Mouse (Mus musculus): ENCODE results near the gene Cdkn2aip.

The Cdkn2aip gene

DNA sequence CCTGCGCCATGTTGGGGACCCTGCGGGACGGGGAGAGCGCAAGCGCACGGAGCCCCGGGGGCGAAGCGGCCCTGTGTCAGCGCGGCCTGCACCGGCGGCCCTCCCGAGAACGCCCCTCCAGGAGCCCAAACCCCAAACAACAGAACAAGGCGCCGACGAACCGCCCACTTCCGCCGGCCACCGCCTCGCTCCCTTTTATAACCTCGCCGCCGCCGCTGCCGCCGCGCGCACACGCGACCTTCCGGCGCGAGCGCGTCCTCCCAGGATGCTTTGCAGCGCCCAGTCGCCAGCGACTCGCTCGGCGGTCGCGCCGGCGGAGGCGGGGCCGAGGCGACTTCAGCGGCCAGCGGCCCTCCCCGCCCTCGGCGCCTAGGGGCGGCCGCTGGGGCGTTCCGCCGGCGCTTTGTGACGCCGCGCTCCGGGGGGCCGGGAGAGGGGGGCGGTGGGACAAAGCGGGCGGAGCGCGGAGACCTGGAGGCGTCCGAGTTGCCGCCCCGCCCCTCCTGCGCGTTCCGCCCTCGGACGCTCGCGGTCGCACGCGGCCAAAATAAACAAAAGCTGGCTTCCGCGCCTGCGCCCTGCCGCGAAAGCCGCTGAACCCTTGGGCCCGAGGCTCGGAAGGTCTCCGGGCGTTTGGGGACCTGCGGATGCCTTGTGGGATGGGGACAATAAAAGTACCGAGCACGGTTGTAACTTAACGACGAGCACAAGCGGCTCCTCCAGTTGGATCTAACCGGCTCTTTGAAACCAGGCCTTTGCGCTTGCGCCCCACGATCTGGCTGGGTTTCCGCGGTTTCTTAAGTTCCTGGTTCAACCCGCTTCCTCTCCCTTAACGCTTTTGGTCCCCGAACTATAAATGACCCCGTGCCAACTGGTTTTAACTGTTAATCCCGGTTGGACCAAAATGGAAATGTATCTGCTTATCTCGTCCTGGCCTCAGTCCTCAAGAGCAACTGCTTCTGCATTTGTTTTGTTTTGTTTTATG, at the start of gene Cdkn2aip:
TSS of gene Cdkn2aip (minus strand) at position 172 of the 985 bp plus-strand sequence.
- peak; percentile 97 for DNase-seq (ENCODE audit: low read depth, low spot score)

DNA sequence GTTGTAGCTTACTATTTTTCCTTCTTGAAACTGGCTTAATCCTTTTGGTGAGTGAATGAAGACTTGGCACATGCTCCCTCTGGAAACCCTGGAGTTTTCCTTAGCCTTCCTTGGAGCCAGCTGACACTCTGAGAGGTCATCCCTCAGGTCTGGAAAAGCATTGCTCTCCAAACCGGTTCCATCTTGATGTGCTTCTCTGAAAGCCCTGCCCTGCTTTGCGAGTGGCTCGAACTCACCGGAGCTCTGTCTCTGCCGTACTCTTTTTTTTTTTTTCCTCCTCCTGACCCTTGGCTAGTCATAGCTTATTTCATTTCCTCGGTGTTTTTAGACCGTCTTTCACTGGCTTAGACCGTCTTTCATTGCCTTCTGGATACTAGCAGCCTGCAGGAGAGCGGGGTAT, 49.5 kb upstream of the Cdkn2aip start:
- DNase-seq (ENCODE audit: low read depth, low spot score): no peak

DNA sequence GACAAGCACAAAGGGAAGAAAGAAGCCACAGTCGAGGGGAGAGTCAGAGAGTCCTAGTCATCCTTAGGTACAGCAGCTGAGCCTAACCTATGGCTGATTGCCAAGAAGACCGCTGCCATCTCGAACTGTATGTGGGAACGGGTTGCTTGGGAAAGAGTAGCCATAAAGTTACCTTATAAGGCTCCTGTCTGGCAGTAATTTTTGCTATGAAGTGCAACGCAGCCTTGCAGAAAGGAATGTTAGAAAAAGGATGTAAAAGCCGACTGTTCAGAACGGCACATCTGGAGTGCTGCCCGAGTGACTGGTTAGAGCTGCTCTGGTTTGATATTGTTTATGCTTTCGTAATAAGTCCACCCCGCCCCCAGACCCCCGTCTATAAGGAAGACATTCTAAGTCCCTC, 47.0 kb upstream of the Cdkn2aip start:
- no peak for DNase-seq (ENCODE audit: low read depth, low spot score)

DNA sequence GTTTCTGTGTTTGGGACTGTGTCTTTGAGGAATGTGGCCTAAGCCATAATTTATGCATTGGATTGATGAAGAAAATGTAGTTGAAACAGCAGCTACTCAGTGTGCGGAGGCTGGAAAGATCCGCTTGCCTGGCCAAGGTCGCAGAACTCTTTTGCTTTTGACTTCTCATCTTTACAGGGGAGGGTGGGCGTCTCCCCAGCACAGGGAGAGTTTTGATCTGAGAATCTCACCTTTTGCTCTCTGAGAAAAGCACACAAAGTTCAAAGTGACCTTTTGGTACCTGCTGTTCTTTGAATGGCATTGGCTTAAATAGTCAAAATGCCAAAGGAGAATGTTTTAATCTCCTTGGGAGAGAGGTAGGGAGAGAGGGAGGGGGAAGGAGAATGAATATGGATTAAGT, 46.5 kb upstream of the Cdkn2aip start:
- DNase-seq (ENCODE audit: low read depth, low spot score): no peak

DNA sequence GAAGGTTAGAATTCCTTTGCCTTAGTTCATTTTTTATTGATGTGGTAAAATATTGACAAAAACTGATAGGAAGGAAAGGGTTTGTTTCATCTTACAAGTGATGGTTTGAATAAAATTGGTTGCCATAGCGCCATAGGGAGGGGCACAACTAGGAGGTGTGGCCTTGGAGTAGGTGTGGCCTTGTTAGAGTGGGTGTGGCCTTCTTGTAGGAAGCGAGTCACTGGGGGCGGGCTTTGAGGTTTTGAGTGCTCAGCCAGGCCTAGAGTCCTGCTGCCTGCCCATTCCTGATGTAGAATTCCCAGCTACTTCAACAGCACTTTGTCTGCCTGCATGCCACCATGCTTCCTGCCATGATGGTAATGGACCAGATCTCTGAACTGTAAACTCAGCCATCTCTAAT, 39.4 kb upstream of the Cdkn2aip start:
- no peak for DNase-seq (ENCODE audit: low read depth, low spot score)

DNA sequence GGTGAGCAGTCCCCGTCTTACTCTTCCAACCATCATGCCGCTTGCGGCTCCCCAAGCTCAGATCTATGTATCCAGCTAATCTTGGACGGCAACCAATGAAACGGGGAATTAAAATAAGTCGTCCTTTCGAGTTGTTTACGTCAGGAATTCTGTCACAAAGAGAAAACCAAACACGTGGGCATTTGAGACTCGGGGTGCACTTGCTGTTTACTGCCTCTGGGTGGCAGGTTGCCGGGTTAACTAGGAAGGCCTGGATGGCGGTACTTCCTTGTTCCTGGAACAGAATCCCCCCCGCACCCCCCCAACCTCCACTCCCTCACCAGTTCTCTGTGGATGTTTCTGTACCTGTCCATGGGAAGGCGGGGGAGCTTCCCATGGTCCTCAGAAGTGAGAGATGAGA, 36.4 kb upstream of the Cdkn2aip start:
- DNase-seq (ENCODE audit: low read depth, low spot score): no peak

DNA sequence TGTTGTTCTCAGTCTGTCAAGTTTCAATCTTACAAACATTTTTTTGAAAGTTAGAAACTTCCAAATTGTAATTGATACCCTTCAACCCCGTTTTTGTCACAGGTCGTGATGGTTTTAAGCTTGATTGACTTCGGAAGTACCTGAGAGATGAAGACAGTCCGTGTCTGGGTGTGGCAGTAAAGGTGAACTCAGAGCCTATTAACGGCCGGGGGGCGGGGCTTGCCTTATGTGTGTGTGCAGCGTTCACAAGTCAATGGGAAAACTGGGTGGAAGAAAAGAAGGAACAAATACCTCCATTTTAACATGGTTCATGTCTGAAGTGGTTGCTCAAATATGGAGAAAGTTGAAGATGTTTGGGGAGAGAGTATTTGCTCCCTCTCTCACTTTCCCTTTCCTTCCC, 35.8 kb upstream of the Cdkn2aip start:
- DNase-seq (ENCODE audit: low read depth, low spot score): no peak

DNA sequence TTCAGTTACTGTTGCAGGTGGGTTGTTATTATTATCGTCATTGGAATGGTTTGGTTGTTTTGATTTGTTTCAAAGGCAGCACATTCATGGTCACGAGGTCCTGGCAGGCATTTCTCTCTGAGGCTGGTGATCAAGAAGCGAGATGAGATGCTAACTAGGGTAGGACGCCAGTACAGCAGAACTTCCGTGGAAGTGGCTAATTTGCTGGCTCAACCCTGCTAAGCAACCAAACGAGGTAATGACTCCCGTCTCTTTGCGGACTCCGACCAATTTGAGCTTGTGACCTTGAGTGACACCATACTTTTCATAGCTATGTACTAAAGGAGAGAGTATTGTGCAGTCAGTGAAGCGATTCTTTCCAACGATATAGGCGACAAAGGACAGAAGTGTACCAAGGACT, 32.6 kb upstream of the Cdkn2aip start:
- DNase-seq (ENCODE audit: low read depth, low spot score): no peak

DNA sequence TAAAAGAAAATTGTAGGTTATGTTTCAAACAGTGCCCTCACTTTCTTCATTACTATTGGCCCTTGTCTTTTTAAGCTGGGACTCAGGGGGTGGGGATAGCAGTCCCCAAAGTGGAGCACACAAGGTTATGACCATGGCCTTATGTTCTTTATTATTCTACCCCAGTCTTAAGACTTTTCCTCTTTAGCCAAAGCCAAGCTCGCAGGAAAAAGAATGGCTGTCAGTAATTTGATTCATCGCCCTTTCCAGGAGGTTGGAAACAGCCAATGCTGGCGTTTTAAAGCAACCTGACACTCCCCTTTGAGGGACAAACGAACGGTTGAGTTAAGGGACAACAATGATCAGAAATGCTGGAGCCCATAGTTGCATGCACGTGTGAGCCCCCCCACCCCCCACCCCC, 32.1 kb upstream of the Cdkn2aip start:
- no peak for DNase-seq (ENCODE audit: low read depth, low spot score)

DNA sequence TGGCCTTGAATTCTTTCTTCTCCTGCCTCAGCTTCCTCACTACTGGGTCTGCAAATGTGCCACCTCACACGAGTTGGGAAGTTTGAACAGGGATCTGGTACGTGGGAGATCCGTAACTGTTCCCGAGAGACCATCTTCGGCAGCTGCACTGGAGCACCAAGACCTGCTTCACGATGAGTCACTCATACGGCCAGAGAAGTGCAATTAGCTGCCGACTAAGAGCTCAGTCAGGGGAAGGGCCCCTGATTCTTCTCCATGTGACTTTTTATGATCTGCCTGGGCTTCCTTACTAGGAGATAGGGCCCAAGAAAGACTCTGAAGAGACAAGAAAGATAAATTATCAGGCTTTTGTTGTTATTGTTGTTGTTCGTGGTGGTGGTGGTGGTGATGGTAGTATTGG, 31.1 kb upstream of the Cdkn2aip start:
- DNase-seq (ENCODE audit: low read depth, low spot score): no peak

DNA sequence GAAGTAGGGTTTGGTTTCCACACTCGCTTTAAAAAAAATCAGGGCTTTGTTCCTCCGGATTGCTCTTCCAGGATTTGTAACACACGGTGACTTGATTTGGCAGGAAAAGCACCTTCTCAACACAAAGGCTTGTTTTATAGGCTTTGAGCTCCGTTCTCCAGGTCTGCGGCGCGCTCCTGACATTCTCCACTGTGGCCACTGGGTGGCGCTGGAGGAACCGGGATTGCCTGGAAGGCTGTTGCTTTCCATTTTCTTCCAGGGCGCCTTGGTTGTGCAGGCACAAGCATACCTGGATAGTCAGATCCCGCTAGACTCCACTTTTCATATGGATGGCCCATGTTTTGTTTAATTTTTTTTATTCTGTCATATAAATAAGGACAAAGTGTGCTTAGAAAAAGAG, 29.7 kb upstream of the Cdkn2aip start:
- DNase-seq (ENCODE audit: low read depth, low spot score): peak; percentile 85

DNA sequence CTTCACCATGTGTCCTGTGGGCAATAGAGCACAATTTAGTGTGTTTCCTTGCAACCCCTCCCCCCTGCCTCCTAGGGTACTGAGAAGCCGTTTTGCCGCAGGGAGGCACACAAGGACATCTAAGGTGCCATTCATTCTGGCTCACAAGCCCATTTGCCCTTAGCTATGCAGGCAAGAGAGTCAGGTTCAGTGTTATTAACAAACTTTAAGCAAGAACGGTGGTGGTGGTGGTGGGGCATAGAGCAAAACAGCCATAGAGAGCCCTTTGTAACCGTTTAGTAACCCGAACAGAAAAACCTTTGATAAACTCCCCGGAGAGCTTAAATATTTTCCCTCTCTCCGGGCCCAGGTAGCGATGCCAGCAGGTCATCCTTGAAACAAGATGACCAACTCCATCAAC, 29.3 kb upstream of the Cdkn2aip start:
- no peak for DNase-seq (ENCODE audit: low read depth, low spot score)

DNA sequence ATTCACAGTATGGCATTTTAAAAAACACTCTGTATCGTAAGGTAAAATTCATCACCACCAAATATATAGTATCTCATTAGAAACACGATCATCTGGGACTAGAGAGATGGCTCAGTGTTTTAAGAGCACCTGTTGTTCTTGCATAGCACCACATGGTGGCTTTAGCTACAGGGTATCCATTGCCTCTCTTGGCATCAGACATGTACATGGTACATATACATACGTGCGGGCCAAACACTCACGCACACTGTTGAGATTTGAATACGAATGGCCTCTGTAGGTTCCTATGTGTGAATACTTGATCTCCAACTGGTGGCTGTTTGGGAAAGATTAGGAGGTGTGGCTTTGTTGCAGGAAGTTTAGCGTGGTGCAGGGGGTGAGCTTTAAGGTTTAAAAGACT, 28.6 kb upstream of the Cdkn2aip start:
- no peak for DNase-seq (ENCODE audit: low read depth, low spot score)

DNA sequence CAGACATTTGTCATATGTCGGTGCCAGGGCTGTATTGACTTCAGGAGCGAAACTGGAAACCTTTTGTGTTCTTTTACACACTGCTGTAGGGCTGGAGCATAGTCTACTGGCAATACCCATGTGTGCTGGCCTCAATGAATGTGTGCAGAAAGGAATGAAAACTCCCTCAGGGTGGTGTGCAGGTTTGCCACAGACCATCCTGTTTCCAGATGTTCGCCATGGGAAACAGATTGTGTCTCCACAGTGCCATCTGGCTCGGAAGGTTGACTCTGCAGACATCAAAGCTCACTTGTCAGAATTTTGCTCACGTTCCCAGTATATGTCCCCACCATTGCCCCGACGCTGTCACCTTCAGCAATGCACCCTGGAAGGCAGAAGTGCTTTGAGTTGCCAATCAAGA, 23.4 kb upstream of the Cdkn2aip start:
- DNase-seq (ENCODE audit: low read depth, low spot score): peak; percentile 60

DNA sequence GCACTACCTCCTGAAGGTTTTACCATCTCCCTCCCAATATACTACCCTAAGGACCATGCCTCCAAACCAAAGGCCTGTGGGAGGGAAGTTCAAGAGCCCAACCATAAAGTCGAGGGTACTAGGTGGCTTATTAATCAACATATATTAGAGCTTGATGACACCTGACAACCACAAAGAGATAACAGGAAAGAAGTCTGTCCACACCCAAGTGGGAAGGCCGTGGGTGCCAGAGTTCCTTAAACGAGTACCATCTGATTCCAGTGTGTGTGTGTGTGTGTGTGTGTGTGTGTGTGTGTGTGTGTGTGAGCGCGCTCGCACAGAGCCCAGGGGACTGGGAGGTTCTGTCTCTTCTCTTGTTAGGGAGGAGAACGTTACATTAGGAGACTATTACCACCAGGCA, 15.6 kb upstream of the Cdkn2aip start:
- DNase-seq (ENCODE audit: low read depth, low spot score): no peak

DNA sequence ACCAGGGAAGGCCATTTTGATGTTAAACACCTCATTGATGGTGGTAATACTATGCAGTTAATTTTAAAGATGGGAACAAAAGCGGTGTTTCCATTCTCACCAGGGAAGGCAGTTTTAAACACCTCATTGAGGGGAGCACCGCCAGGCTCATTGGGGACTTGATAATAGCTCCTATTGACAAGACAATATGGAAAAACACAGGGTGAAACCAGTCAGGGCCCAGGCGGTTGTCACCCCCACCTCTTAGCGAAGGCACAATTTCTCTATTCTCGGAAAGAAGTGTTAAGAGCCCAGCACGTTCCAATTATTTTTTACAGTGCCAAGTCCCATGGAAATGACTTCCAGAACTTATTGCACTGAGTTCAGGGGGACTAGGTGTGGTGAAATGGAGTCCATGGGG, 13.2 kb upstream of the Cdkn2aip start:
- no peak for DNase-seq (ENCODE audit: low read depth, low spot score)

DNA sequence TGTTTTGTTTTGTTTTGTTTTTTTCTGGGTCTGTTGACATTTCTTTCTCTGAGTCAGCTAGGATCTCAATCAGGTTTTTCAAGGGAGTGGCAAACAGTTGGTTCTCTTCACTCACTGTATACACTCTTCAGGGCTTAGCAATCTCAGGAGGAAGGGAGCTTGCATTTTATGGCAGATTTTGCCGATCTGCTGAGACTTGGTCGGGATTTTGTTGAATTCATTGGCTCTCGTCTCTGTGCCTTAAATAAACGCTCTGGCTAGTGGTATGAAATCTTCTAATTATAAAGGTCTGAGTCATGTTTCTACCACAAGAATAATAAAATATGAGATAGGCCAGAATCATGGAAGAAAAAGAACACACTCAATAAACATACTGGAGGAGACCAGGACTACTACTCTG, 7.9 kb upstream of the Cdkn2aip start:
- DNase-seq (ENCODE audit: low read depth, low spot score): no peak

DNA sequence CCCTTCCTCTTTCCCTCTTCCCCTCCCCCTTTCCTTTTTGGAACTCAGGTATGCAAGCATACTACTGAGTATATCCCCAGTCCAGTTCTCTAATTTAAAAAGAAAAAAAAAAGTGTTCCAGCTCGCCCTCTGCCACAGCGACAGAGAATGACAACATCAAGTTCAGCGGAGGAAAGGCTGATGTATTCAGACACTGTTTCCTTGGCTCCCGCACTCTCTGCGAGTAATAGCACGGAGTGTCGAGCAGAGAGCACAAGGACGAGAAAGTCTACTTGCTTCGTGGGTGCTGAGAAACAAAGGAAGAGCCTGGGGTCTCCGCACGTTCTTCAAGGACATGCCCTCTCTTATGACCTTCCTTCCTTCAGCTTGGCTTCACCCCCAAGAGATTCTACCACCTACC, 4.9 kb upstream of the Cdkn2aip start:
- no peak for DNase-seq (ENCODE audit: low read depth, low spot score)

DNA sequence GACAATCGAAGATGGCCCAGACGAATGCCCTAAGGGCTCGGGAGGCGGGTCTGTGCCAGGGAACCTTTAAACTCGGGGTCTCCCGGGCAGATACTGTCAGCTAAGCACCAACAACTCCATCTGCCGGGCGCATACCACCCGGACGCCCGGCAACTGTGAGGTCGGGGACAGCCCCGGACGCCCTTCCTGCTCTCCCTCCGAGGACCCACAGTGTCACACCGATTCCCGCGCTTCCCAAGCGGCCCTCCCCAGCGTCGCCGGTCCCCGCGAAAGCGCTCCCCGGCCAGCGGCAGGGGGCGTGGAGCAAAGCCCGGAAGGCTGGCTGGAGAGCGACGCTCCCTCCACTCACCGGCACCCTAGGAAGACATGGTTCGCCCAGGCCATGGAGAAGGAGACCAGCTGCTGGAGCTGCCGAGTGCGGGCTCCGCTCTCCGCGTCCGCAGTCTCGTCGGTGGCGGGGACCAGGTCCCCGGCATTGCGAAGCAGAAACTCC, 515 bp downstream of the Cdkn2aip start:
- DNase-seq (ENCODE audit: low read depth, low spot score): peak; percentile 51

DNA sequence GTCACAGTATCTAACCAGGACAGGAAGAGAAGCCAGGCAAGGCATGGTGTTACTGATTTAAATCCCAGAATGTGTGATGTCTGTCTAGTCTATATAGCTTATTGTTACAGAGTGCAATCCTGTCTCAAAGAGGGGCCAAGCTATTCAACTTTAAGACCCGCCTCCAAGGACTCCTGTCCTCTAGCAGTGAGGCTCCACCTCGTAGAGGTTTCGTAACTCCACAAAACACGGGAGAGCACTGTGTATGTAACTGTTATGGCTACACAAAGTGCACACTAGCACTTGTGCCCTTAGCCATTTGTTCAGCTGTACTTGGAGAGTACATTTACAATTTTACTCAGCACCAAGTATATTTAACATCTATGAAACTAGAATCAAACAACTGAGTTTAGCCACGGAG, 5.6 kb downstream of the Cdkn2aip start:
- DNase-seq (ENCODE audit: low read depth, low spot score): no peak

DNA sequence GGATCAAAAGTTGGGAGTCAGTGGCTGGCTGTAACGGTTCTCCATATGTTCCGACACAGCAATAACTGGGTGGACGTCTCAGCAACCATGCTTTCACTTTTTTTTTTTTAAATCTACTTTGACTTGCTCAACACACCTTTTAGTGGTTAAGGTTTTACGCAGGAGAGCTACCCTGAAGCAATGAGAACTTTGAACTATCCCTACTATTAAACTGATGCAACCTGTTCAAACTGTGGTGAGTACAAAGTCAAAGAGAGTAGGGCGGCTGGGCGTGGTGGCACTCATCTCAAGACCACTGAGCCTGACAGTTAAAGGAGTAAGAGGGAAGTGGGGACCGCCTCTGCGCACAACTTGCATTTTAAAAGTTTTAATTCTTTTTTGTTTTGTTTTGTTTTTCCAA, 7.0 kb downstream of the Cdkn2aip start:
- no peak for DNase-seq (ENCODE audit: low read depth, low spot score)

DNA sequence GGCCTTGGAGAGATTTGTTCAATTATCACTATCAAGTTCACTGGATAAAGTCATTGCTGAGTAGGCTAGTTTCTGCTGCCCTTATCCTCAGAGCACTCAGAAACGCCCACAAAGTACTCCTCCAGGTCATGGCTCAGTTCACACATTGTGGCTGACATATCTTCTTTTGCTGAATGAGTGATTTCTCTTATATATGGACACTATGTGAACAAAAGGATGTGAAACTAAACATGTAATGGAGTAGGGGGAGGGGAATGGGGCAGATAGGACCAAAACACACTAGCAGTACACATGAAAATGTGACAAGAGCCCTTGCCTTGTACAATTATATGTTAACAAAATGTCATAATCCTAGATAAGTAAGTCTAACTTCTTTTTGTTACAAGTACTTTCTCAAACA, 11.4 kb downstream of the Cdkn2aip start:
- DNase-seq (ENCODE audit: low read depth, low spot score): no peak

DNA sequence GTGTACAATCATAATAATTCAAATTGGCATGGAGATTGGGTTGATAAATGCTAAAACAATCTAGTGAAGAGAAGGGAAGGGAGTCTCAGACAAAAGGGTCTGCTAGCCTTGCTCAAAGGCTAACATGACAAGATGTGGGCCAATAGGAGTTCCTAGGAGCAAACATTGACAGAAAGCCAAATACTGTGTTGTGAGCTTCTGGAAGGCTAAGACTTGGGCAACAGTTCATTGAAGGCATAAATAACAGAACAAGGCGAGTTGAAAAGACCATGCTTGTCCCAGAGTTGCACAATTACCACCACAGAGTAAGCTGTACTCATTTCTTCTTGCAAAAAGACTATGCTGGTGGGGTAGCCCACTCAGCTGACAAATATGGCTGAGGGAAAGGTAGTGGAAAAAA, 16.0 kb downstream of the Cdkn2aip start:
- no peak for DNase-seq (ENCODE audit: low read depth, low spot score)
